Mouse (Mus musculus) effector memory CD4-positive, alpha-beta T cell, adult 5 months (primary cell): ENCODE measurements around the gene Naip5. TPM values are rescaled to one million over a fixed set of nuclear protein-coding genes. Genes with fewer than 3 reads are reported as not detected.

Experiments used
- polyA plus RNA-seq: library from polyadenylated mRNA; unstranded; fragments of 100-300 nt; shearing (Covaris generic); gene quantifications from one replicate; pipeline ENCODE4 v1.2.1, GENCODE M21; 2017

Gene Naip5
- polyA plus RNA-seq, result 0.75 TPM

GRCm38 (mm10) chr13:100246223-100246622 lies at the start of gene Naip5:
Gene Naip5, minus strand, starts transcription at chr13:100246323.

DNA sequence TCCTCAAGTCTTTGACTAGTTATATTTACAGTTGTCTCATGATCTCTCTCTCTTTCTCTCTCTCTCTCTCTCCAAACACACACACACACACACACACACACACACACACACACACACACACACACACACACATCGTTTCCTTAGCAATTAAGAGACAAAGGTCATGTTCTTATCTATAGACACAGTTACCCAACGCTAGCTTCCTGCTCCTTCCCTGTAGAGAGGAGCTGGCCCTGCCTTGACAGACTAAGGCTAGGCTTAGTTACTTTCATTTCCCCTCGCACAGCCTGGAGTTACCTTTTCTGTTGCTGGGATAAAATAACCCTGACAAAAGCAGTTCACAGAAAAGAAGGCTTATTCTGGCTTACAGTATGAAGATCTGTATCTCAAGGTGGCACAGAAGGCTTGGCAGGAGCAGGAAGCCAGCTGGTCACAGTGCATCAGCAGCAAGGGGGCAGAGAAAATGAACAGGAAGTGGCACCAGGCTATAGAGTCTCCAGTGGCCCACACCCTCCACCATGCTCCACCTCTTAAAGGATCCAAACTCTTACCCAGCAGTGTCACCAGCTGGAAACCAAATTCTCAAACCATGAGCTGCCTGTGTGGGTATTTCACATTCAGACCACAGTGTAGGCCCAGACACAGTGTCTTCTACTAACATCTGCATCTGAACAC lies 44.3 kb downstream of the Naip5 start, which contains the start of gene Naip2:
TSS of gene Naip2 (minus strand) at position 434 of the 675 bp plus-strand sequence.

Other genes with a start within 250 kb of the Naip5 start
- gene Mccc2, start 230.7 kb downstream of the Naip5 start, polyA plus RNA-seq, result 16.8 TPM
- gene Bdp1, start 142.3 kb downstream of the Naip5 start, polyA plus RNA-seq, result 81.1 TPM
- 2.6 TPM for gene Serf1, start 138.3 kb downstream of the Naip5 start, polyA plus RNA-seq
- gene Smn1, start 121.5 kb downstream of the Naip5 start, polyA plus RNA-seq, result 23.9 TPM
- 3.9 TPM for gene Naip2, start 44.2 kb downstream of the Naip5 start, polyA plus RNA-seq
- 0.30 TPM for gene Naip6, start 71.4 kb upstream of the Naip5 start, polyA plus RNA-seq
- not detected for gene Naip1, start 206.5 kb upstream of the Naip5 start, polyA plus RNA-seq
- gene Gtf2h2, start 246.3 kb upstream of the Naip5 start, polyA plus RNA-seq, result 36.9 TPM